Mouse (Mus musculus): ENCODE results near the gene Trmo.
A peak's percentile ranks its signal among the peaks of the same experiment; 100 is the strongest.

- peak; percentile 83; the same call in 1 of the 2 replicates for TF ChIP-seq CTCF (IDR thresholded peaks at IDR 0.05; ENCODE audit: borderline replicate concordance, extremely low read depth, insufficient read depth, insufficient read length)
- no peak for TF ChIP-seq POLR2A (IDR thresholded peaks at IDR 0.05; ENCODE audit: borderline replicate concordance, extremely low read depth, insufficient read depth, insufficient read length, poor library complexity, severe bottlenecking)
Observed at GRCm38 (mm10) chr4:46390390-46390970, 1.2 kb upstream of the Trmo start.

All from brain, embryonic 14.5 days (tissue).